Comparison of ENCODE assay signal across 18 mouse cellular contexts in the genomic region with DNA sequence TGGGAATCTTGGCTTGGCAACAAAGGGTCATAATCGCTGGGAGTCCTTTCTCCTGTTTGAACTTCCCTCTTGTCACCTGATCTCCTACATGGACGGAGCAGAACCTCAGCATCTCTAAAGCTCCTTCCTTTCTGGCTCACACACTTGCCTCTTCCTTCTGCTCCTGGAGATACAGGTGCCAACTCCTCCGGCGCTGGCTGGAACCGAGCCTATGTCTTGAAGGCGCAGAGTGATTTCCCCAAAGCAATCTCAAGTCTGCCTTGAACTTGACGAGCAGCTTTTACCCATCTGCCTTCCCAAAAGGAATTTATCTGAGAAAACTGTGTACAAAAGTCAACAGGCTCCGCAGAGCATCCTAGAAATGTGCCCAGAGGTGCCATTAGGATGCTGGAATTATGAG.
DNase-seq lines count a peak whose midpoint lies in the region; ATAC-seq and TF ChIP-seq lines count a peak whose summit lies in the region.
"Had no signal": no experiment of that assay in that cellular context is flagged by ENCODE, and none has a peak within 500 bp of the region (broad histone marks: within the 10 kb centered on the region; RNA-seq: fewer than 3 reads in every experiment).

No protein-coding gene starts in this region.

- no peak for TF ChIP-seq POLR2A in cerebellum, adult 2 months (IDR thresholded peaks at IDR 0.05; ENCODE audit: borderline replicate concordance, insufficient read depth, low read length)
- no peak for TF ChIP-seq POLR2A in brain, embryonic 14.5 days (IDR thresholded peaks at IDR 0.05; ENCODE audit: borderline replicate concordance, extremely low read depth, insufficient read depth, insufficient read length, poor library complexity, severe bottlenecking)

- H3K27ac ChIP-seq in cerebellum, adult 2 months (ENCODE audit: insufficient read depth, low read length) = no peak overlapping the region
- H3K27ac ChIP-seq in midbrain, embryonic 14.5 days (replicated peaks; ENCODE audit: low read depth, low read length) = 0 out of 2 replicates have a peak overlapping the region, but pooled peaks have one; percentile 13
- H3K27ac ChIP-seq in midbrain, embryonic 11.5 days (ENCODE audit: low read depth, low read length) = no peak overlapping the region
- H3K27ac ChIP-seq: embryonic facial prominence, embryonic 13.5 days; forebrain, embryonic 12.5 days; hindbrain, embryonic 10.5 days; hindbrain, embryonic 15.5 days had no signal

- no peak overlapping the region for H3K4me3 ChIP-seq in cerebellum, adult 2 months (replicated peaks; ENCODE audit: insufficient read depth, low read depth, low read length)
- H3K4me3 ChIP-seq in midbrain, embryonic 14.5 days (replicated peaks; ENCODE audit: low read depth, low read length) = no peak overlapping the region
- H3K4me3 ChIP-seq in midbrain, embryonic 11.5 days (ENCODE audit: low read depth, low read length) = no peak overlapping the region
- H3K4me3 ChIP-seq: embryonic facial prominence, embryonic 13.5 days; forebrain, embryonic 12.5 days; heart, embryonic 12.5 days; hindbrain, embryonic 10.5 days; hindbrain, embryonic 15.5 days had no signal

- no peaks in the 10 kb centered on the region for H3K36me3 ChIP-seq in midbrain, embryonic 14.5 days (ENCODE audit: control insufficient read depth, insufficient read depth, low read length)
- H3K36me3 ChIP-seq in midbrain, embryonic 11.5 days (ENCODE audit: control insufficient read depth, insufficient read depth, low read length) = no peaks in the 10 kb centered on the region
- H3K36me3 ChIP-seq: embryonic facial prominence, embryonic 13.5 days; forebrain, embryonic 12.5 days; heart, embryonic 12.5 days; hindbrain, embryonic 10.5 days; hindbrain, embryonic 15.5 days had no signal

- intact Hi-C loops in gastrocnemius, postnatal 36 days (cut with DNase I) = no loop called here

- WGBS in cerebellum, adult 2 months = 28% methylated on average over 8 of the region's 8 CpGs
- 72% methylated on average over 8 of the region's 8 CpGs for WGBS in midbrain, embryonic 14.5 days
- 90% methylated on average over 8 of the region's 8 CpGs for WGBS in midbrain, embryonic 11.5 days

- H3K4me2 ChIP-seq in midbrain, embryonic 14.5 days (ENCODE audit: low read length) = no peak overlapping the region
- H3K4me2 ChIP-seq in midbrain, embryonic 11.5 days = no peak overlapping the region
- H3K4me2 ChIP-seq: embryonic facial prominence, embryonic 13.5 days; forebrain, embryonic 12.5 days; heart, embryonic 12.5 days; hindbrain, embryonic 15.5 days had no signal

- H3K9ac ChIP-seq in midbrain, embryonic 14.5 days (replicated peaks; ENCODE audit: low read length) = no peak overlapping the region
- H3K9ac ChIP-seq in midbrain, embryonic 11.5 days (ENCODE audit: low read length) = no peak overlapping the region
- H3K9ac ChIP-seq: embryonic facial prominence, embryonic 13.5 days; forebrain, embryonic 12.5 days; heart, embryonic 12.5 days; hindbrain, embryonic 15.5 days had no signal

- no peak for ATAC-seq in midbrain, embryonic 14.5 days (ENCODE audit: low FRiP score, low TSS enrichment)
- no peak for ATAC-seq in midbrain, embryonic 11.5 days (ENCODE audit: low FRiP score)
- ATAC-seq: forebrain, embryonic 16.5 days had no signal

- no peaks in the 10 kb centered on the region for H3K27me3 ChIP-seq in cerebellum, adult 2 months (ENCODE audit: control insufficient read depth, insufficient read depth, low read length)
- no peaks in the 10 kb centered on the region for H3K27me3 ChIP-seq in midbrain, embryonic 14.5 days (ENCODE audit: control insufficient read depth, insufficient read depth, low read length)
- no peaks in the 10 kb centered on the region for H3K27me3 ChIP-seq in midbrain, embryonic 11.5 days (ENCODE audit: control insufficient read depth, insufficient read depth, low read length)
- H3K27me3 ChIP-seq: embryonic facial prominence, embryonic 13.5 days; forebrain, embryonic 12.5 days; hindbrain, embryonic 15.5 days had no signal

- H3K9me3 ChIP-seq in midbrain, embryonic 14.5 days (ENCODE audit: control insufficient read depth, low read length) = no peaks in the 10 kb centered on the region; the same call in 1 of the 2 replicates
- H3K9me3 ChIP-seq in midbrain, embryonic 11.5 days (ENCODE audit: control insufficient read depth, low read length) = no peaks in the 10 kb centered on the region
- H3K9me3 ChIP-seq: embryonic facial prominence, embryonic 13.5 days; forebrain, embryonic 12.5 days; heart, embryonic 12.5 days; hindbrain, embryonic 10.5 days; hindbrain, embryonic 15.5 days had no signal

- peak; percentile 29 to 30 for DNase-seq in cerebellum, postnatal 14 days
- no peak for DNase-seq in cerebellum, adult 2 months
- peak; percentile 0 for DNase-seq in lung, postnatal 25 days (ENCODE audit: low spot score)
- no peak for DNase-seq in lung, adult 18-20 months
- no peak for DNase-seq in midbrain, embryonic 14.5 days
- no peak for DNase-seq in midbrain, embryonic 11.5 days (ENCODE audit: low spot score, missing footprints)
- peak; percentile 57 for DNase-seq in brain, embryonic 14.5 days (ENCODE audit: low read depth)
- DNase-seq in gastrocnemius, postnatal 36 days = no peak
- DNase-seq: adrenal gland, postnatal 14 days; cerebellum, adult 18-20 months; cerebellum, postnatal 25 days; gastrocnemius, postnatal 14 days had no signal

- no peaks in the 10 kb centered on the region; the same call in 1 of the 2 replicates for H3K4me1 ChIP-seq in cerebellum, adult 2 months (ENCODE audit: control insufficient read depth, insufficient read depth, low read length)
- H3K4me1 ChIP-seq in midbrain, embryonic 14.5 days (ENCODE audit: control insufficient read depth, insufficient read depth, low read length) = peaks cover 12% of the 10 kb centered on the region
- H3K4me1 ChIP-seq in midbrain, embryonic 11.5 days (ENCODE audit: control insufficient read depth, insufficient read depth, low read length) = peaks cover 9% of the 10 kb centered on the region; the same call in 1 of the 2 replicates
- H3K4me1 ChIP-seq: embryonic facial prominence, embryonic 13.5 days; heart, embryonic 12.5 days had no signal

- no peak for TF ChIP-seq CTCF in cerebellum, adult 2 months (IDR thresholded peaks at IDR 0.05; ENCODE audit: borderline replicate concordance, insufficient read depth, low read depth, low read length)
- no peak for TF ChIP-seq CTCF in brain, embryonic 14.5 days (IDR thresholded peaks at IDR 0.05; ENCODE audit: borderline replicate concordance, extremely low read depth, insufficient read depth, insufficient read length)

Comparison
In these comparisons a context has a peak if more than half of its experiments do, and no peak if none do; other contexts are left out.
1. DNase-seq: peak in cerebellum, postnatal 14 days (2 of 2), lung, postnatal 25 days (single experiment) and brain, embryonic 14.5 days (single experiment); none in cerebellum, adult 2 months (0 of 2), lung, adult 18-20 months (0 of 2), midbrain, embryonic 14.5 days (single experiment), midbrain, embryonic 11.5 days (single experiment) and gastrocnemius, postnatal 36 days (0 of 2).